Mouse (Mus musculus) cerebellum, adult 2 months (tissue): ENCODE results near the gene Spindoc. TPM values are rescaled to one million over a fixed set of nuclear protein-coding genes. Genes with fewer than 3 reads are reported as not detected.
"Not testable (repeated sequence)": the region's sequence is repeated elsewhere in the genome, so short reads cannot be mapped to it uniquely, and the experiment has no call there.

Source experiments
- DNase-seq, 2 experiments: peaks; one replicate each; pipeline ENCODE4 v3.0.0; 2021
- H3K27ac ChIP-seq: fragments of 200-500 bp; 2 replicates; pipeline ENCODE4 v1.5.1; 2012; ENCODE audit warnings: low read length, control low read depth, inconsistent platforms; ENCODE audit not compliant: insufficient read depth
- H3K27me3 ChIP-seq: fragments of 200-500 bp; 2 replicates; pipeline ENCODE4 v1.6.1; 2012; ENCODE audit warnings: inconsistent platforms, mild to moderate bottlenecking, low read length, moderate library complexity; ENCODE audit not compliant: control insufficient read depth, insufficient read depth
- H3K4me1 ChIP-seq: fragments of 200-500 bp; 2 replicates; pipeline ENCODE4 v1.6.1; 2011; ENCODE audit warnings: low read length; ENCODE audit not compliant: control insufficient read depth, insufficient read depth
- H3K4me3 ChIP-seq: fragments of 200-500 bp; replicated peaks from 2 replicates; pipeline ENCODE3; 2011; ENCODE audit warnings: mild to moderate bottlenecking, low read depth, low read length, control low read depth; ENCODE audit not compliant: insufficient read depth
- CTCF ChIP-seq: fragments of 200-500 bp; IDR thresholded peaks from 2 replicates; pipeline ENCODE4 v1.5.1; 2011; ENCODE audit warnings: low read depth, mild to moderate bottlenecking, control low read depth, low read length, moderate library complexity, borderline replicate concordance; ENCODE audit not compliant: insufficient read depth
- POLR2A ChIP-seq: fragments of 200-500 bp; IDR thresholded peaks from 2 replicates; pipeline ENCODE4 v1.6.1; 2011; ENCODE audit warnings: low read length, control low read depth, borderline replicate concordance; ENCODE audit not compliant: insufficient read depth
- WGBS: fragments of 180-500 bp; shearing (Covaris S2); methylation state at CpG from one replicate; pipeline ENCODE4 v1.1.7; 2018; 5-methylcytosine and 5-hydroxymethylcytosine counted together
- polyA plus RNA-seq: library from polyadenylated mRNA; depleted of rRNA; stranded (reverse); fragments of >200 nt; gene quantifications from 2 replicates; pipeline ENCODE4 v1.2.3, GENCODE M21; 2012

The Spindoc gene
- polyA plus RNA-seq, 1 experiment = 18.5 TPM

DNA sequence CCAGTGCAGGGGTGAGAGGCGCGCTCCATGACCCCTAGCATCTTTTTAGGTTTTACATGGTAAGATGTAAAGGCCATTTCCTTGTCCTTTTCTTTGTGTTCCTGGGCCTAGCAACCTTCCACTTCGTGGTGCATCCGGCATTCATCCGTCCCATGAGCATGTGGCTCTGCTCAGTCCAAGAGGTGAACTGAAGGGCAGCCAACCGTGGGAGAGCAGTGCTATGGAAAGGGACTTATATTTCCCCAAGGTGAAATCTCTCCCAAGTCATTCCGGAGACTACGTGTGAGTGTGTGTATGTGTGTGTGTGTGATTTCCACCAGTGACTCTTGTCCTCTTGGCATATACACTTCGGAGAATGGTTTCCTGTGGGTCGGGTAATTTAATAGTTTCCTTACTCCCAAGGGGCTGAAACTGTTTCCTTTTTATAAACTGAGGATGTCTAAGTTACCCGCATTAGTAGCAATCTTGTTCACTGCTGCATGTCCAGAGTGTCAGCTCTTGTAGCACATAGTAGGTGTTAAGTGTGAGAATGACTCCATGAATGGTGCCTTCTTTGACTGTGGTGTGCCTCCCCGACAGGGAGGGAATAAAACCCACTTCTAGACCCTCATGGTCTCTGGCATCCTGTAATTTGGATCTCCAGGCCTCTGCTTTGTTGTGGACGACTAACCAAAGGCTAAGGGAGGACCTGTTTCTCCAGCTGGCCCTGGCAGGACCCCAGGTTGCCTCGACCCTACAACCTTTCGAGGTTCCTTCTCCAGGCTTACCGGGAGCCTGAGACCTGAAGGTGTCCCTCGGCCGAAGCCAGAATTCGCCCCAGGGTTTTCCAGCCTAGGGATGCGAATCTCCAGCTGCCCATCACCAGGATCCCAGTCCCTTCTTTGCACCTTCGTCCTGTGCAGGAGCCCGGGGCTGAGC lies 33.4 kb upstream of the Spindoc start:
- TF ChIP-seq CTCF (no peak), POLR2A (no peak)
- no peak overlapping the region for H3K27ac ChIP-seq
- WGBS = 49% methylated on average over 22 of the region's 22 CpGs

DNA sequence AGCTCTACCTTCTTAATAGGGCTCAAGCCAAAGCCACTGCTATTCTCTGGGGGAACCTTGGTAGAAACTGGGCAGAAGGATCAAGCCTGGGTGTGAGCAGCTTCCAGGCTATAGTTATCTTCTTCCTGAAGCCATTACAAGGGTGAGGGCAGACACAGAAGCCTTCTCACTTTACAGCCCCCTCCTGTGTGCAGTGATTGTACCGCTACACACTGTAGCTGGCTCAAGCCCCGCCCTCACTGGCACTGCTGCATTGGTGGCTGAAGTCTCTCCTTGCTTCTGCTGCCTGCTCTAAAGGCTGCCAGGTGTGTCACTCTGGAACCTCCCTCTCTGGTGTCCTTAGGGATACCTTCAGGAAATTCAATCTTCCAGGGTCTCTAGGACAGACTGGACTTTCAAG lies 29.6 kb upstream of the Spindoc start:
- 44% methylated on average over 2 of the region's 2 CpGs for WGBS
- no peaks in the 10 kb centered on the region for H3K4me1 ChIP-seq
- no peak for TF ChIP-seq POLR2A
- no peak for TF ChIP-seq CTCF
- H3K27ac ChIP-seq = no peak overlapping the region
- no peaks in the 10 kb centered on the region; the same call in 1 of the 2 replicates for H3K27me3 ChIP-seq
- no peak overlapping the region for H3K4me3 ChIP-seq
- DNase-seq = no peak

More for the DNA sequence above, 33.4 kb upstream of the Spindoc start:
- Histone ChIP-seq H3K27me3 (no peaks in the 10 kb centered on the region; the same call in 1 of the 2 replicates), H3K4me1 (no peaks in the 10 kb centered on the region), H3K4me3 (peak overlapping the region; percentile 79)
- DNase-seq = no peak

DNA sequence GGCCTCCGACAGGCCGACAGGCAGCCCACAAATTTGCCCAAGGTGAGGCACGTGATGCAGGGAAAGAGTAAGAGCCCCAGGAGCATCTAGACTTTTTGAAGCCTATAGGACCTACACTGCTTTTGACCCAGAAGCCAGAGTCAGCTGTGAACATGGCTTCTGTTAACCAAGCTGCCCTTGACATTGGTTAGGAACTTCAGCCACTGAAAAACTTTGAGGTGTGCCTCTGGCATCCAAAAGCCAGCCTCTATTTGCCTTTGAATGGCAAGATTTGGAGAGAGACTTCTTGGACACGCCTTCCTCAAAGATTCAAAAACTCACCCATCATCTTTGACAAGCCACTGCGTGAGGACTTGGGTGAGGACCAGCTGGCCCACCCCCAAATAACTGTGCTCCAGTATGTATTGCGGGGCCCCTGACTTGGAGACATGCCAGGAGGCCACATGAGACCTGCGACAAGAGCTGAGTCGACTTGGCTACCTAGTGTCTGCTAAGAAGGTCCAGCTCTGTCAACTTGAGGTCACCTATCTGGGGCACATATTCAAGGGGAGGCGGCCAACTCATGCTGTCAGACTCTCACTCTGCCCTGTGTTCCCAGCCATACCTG lies 21.9 kb upstream of the Spindoc start:
- Histone ChIP-seq H3K4me3 (no peak overlapping the region), H3K4me1 (no peaks in the 10 kb centered on the region), H3K27ac (no peak overlapping the region), H3K27me3 (no peaks in the 10 kb centered on the region; the same call in 1 of the 2 replicates)
- TF ChIP-seq CTCF = no peak
- TF ChIP-seq POLR2A = no peak
- WGBS = 43% methylated on average over 9 of the region's 9 CpGs
- DNase-seq = no peak

DNA sequence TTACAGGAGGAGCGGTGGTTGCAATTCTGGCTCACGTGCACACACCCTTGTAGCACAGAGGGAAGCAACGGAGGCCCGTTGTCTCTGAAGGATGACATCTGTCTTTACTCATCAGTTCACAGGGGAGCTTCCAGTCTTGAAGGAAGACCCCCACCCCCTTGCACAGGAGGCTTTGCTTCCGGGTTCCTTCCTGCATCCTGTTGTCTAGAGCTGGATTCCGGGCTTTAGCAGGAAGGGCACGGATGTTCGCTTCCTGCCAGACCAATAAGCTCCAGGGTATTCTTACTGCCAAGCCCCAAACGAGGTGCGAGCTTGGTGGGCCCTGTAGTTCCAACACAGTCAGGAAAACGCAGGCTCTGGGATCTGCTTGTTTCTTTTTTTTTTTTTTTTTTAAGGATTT lies 17.8 kb upstream of the Spindoc start:
- 65% methylated on average over 11 of the region's 11 CpGs for WGBS
- Histone ChIP-seq H3K27ac (no peak overlapping the region), H3K27me3 (no peaks in the 10 kb centered on the region; the same call in 1 of the 2 replicates), H3K4me1 (no peaks in the 10 kb centered on the region), H3K4me3 (no peak overlapping the region)
- no peak for DNase-seq
- TF ChIP-seq POLR2A (no peak), CTCF (no peak)

DNA sequence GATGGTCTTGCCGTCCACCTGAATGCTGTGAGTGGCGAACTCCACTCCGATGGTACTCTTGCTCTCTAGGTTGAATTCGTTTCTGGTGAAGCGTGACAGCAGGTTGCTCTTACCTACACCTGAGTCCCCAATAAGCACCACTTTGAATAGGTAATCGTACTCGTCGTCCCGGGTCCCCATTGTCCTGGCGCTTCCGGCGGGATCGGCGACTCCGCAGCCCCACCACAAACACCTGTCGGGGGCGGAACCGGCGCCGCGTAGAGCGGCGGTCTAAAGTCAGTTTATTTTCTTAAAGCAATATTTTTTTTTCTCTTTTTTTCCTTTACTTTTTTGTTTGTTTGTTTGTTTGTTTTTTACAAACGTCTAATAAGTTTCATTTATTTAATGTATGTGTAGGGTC lies 16.1 kb upstream of the Spindoc start:
- H3K4me3 ChIP-seq, H3K27ac ChIP-seq, H3K27me3 ChIP-seq, H3K4me1 ChIP-seq, DNase-seq: not testable (repeated sequence)
- WGBS = 61% methylated on average over 24 of the region's 24 CpGs

- H3K4me3 ChIP-seq, DNase-seq, H3K4me1 ChIP-seq, H3K27ac ChIP-seq, H3K27me3 ChIP-seq: not testable (repeated sequence)
- peak; percentile 16; the same call in 1 of the 2 replicates for TF ChIP-seq CTCF
- 29% methylated on average over 10 of the region's 10 CpGs for WGBS
These were observed 14.4 kb upstream of the Spindoc start for GRCm38 (mm10) chr19:7396867-7397826.

GRCm38 (mm10) chr19:7388488-7388887 lies 5.7 kb upstream of the Spindoc start:
- H3K27me3 ChIP-seq = no peaks in the 10 kb centered on the region
- H3K4me1 ChIP-seq = no peaks in the 10 kb centered on the region
- no peak for DNase-seq
- no peak overlapping the region for H3K4me3 ChIP-seq
- WGBS = 90% methylated on average over 6 of the region's 6 CpGs
- TF ChIP-seq POLR2A (no peak), CTCF (no peak)
- no peak overlapping the region for H3K27ac ChIP-seq
